Mouse (Mus musculus) regulatory T cell (primary cell): Measurements from ENCODE around the gene Gm4353.
"Not testable (repeated sequence)": the region's sequence is repeated elsewhere in the genome, so short reads cannot be mapped to it uniquely, and the experiment has no call there.

ENCODE experiments used
- in situ Hi-C: fragments of 300-600 bp; cut with MboI, MseI; formaldehyde crosslinking; loops from one replicate; pipeline ENCODE4 v1.15.1; 2025; ENCODE audit warnings: high pct_unique_total_duplicates

The Gm4353 gene

DNA sequence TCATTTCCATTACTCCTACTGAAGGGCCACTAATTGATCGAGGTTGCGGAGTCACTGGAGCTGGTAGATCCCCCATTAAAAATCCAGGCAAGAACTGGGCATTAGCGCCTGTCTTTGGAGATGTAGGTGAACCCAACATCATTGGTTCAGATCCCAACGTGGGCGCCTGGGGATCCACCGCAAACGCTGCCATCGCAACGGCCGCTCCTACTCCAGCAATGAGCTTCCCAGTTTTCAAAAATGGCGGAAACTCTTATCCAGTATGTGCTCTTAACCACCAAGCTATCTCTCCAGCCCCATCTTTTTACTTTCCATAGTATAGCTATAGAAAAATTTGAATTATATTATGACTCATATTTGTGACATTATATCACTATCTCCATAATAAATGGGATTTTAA is at the start of gene Gm4353:
Gene Gm4353, minus strand, starts transcription at position 270 of the 400 bp plus-strand sequence.
- in situ Hi-C loops: not testable (repeated sequence)

DNA sequence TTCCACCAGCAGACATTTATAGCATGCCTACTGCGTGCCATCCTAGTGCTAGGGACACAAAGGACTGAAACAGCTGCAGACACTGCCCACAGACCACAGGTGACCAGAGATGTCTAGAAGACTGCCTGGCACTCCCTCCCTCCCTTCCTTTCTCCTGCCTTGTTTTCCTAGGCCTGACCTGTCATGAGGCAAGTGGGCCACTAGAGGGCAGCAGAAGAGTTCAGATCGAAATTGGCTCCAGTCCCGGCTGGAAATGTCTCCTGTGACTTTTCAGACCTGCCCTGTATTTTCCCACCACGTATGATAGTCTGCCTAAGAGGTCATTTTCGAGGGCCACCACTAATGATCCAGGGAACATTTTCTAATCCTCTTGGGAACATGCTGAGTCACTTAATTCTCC is 47.6 kb upstream of the Gm4353 start:
- in situ Hi-C loops: loop anchor here (10.0 kb wide), 1 partner anchor 1843 kb away; no protein-coding TSS in a partner anchor

DNA sequence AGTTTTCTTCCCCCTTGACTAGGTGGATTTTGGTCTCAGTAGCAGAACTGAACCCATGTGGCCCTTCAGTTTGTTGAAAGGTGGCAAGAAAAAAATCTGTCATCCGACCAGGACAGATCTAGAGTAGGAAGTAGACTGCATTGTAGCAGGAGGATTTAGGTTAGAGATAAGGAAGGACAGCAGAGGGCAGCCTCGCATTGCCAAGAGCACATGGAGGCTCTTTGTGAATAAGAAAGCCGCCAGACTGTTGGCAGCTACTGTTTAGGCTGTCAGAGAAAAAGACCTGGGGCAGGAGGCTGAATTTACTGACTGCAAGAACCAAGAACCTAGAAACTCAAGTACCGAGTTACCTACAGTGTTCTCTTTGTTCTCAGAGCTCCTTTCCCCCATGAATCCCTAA is 47.0 kb upstream of the Gm4353 start:
- in situ Hi-C loops: loop anchor here (10.0 kb wide), 1 partner anchor 1843 kb away; no protein-coding TSS in a partner anchor

DNA sequence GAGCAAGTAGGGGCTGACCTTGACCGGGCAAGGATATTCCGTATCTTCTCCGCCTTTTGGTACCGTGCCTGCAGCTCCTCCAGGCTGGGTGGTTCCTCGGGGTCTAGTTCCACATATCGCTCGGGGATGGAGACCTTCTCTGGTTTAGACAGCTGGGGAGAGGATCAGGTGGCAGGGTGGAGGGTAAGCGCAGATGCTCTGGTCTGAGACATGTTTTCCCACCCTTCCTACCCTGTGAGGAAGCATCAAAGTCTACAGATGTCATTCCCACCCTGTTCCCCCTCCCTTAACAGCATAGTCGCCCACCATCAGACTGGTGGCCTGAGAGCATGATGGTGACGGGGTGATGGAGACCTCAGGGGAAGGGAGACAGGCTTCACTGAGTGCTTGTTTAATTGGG is 44.9 kb upstream of the Gm4353 start:
- in situ Hi-C loops: no loop called here

DNA sequence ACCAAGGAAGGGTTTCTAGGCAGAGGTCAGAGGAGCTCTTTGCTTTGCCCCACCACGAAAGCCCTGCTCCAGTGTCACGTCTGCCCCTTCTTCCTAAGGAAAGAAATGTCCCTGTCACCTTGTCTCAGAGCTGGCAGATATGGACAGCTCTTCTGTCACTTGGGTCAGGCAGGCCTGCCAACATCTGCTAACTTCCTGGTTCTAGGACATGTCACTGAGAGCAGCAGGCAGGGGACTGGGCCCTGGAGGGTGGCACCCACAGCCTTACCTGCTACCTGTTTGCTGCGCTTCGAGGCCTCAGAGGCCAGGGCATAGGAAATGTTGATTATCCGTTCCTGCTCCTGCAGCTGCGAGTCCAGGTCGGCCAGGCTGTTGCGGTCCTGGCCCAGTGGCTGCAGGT is 43.9 kb upstream of the Gm4353 start:
- in situ Hi-C loops: no loop called here

GRCm38 (mm10) chr7:116127052-116127451 is 42.6 kb upstream of the Gm4353 start:
- in situ Hi-C loops: no loop called here

DNA sequence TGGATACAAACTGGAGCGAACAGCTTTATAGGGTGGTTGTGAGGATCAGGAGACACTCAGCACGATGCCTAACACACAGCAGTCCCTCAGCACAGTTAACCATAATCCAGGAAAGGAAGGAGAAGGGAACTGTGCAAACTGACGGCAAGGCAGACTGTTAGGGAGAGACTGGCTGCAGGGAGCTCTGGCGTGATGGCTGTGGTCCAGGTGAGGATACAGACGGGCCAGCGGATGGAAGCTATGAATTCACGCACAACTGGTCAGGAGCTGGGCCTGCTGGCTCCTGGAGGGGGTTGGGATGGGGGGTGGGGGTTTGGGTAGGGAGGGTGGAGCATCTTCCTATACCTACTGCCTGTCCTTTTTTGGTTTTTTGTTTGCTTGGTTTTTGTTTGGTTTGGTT is 41.2 kb upstream of the Gm4353 start:
- in situ Hi-C loops: no loop called here

DNA sequence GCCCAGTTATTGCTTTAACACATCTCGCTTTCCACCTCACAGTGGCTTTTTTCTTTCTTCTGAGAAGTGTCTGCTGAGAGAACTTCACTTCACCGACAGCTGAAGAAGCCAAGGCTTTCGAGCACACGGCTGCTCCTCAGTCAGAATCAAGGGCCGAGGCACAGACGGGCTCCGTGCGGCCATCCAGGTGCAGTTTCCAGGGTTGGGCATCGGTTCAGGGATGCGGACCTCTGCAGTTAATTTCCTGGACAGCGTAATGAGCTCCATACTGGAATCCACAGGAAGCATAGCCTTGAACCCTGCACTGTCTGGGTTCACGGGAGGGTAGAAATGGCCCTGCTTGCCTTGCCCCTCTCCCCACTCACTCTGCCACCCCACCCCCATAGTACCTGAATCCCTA is 39.6 kb upstream of the Gm4353 start:
- in situ Hi-C loops: no loop called here

- in situ Hi-C loops: no loop called here
Measured at GRCm38 (mm10) chr7:116123597-116123985, 39.2 kb upstream of the Gm4353 start.

DNA sequence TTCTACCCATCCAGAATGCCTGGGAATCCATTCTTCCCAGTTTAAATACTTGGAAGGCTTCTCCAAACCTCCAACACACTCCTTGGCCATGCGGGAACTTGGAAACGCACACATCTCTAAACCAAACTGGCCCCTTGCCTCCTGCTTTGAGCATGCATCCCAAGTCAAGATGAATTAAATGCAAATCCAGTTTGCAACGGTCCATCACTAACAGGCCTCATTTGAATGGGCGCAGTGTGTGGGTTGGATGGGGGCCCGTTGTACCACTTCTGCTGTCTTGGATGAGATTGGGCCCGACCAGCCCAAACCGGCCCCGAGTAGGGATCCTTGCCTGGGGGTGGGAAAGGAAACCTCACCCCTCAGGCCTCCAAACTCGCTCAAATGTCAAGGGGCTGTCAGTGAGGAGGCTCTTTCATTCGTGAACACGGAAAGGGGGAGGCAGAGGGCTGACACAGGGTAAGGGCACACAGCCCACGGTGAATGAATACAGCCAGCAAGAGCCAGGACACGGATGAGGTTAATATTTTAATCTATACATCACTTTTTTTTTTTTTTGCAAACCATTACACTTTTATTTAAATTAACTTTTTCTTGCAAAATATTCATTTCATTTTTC is 38.7 kb upstream of the Gm4353 start:
- in situ Hi-C loops: no loop called here

DNA sequence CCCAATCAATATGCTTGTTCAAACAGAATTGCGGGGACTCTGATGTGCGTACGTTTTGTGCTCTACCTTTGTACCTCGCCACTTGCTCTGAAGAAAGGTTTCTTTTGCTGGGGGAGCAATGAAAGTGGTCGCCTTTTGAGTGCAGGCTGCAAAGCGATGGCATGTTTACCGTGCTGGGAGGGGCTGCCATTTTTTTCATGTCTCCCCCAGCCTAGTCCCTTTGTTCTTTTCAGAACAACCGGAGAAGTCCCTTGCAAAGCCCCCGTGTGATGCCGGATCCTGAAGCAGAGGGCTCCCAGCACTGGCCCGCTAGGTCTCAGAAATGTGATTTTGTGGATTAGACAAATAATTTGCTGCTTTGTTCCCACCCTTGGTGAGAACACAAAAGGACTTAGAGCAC is 36.8 kb upstream of the Gm4353 start:
- in situ Hi-C loops: no loop called here

DNA sequence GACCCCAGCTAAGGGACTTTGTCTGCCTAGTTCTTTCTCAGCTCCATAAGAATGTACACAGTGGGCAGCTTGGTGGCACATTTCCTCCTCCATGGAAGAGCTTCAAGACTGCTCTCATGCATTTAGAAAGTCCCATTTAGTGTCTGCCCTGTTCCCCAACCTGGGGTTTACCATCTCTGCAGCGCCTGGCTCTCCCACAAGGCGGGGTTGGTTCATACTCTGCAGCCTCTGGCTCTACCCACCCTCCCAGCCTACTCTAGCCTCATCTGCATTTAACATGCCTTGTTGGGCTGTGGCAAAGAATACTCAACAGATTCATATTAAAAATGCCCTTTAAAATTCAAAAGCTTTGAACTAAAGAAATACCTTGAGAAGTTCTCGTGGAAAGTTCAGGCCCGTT is 36.3 kb upstream of the Gm4353 start:
- in situ Hi-C loops: no loop called here

DNA sequence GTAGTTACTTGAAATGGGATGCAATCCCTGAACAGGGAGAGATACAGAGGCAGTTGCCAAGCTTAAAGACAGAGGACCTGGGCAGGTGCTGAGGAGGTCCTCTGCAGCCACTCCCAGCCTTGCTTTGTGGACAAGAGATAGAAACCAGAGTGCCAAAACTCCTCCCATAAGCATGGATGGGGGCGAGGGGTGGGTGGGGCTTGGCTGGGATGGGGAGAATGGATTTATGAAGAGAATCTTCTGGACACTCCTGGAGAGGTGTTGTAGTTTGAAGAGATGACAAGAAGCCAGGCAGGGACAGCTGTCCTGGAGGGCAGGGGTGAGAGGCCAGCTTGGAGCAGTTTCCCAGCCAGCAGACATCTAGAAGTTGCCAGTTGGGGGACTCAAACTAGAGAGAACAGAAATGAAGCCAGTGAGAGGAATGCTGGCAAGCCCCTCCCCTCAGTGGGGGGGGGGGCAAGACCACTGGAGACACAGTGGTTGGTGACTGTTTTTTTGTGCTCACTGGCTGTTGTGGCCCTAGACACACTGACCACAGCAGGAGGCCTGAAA is 34.9 kb upstream of the Gm4353 start:
- in situ Hi-C loops: no loop called here

DNA sequence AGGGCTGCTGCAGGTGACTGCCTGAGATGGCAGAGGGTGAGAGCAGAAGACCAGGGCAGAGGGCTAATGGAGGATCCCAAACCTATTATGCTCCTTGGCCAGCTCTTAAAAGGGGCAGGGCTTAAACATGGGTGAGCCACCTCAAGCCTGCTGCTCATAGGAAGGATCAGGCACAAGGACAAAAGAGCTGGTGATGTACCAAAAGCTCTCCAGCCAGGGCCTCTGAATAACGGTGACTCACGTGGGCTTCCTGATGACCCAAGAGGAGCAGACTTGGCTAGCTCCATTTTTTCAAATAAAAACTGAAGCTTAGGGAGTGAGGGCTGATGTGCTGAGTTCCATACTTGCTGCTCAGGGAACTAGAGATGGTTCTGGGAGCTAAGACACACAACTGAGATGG is 31.6 kb upstream of the Gm4353 start:
- in situ Hi-C loops: no loop called here

DNA sequence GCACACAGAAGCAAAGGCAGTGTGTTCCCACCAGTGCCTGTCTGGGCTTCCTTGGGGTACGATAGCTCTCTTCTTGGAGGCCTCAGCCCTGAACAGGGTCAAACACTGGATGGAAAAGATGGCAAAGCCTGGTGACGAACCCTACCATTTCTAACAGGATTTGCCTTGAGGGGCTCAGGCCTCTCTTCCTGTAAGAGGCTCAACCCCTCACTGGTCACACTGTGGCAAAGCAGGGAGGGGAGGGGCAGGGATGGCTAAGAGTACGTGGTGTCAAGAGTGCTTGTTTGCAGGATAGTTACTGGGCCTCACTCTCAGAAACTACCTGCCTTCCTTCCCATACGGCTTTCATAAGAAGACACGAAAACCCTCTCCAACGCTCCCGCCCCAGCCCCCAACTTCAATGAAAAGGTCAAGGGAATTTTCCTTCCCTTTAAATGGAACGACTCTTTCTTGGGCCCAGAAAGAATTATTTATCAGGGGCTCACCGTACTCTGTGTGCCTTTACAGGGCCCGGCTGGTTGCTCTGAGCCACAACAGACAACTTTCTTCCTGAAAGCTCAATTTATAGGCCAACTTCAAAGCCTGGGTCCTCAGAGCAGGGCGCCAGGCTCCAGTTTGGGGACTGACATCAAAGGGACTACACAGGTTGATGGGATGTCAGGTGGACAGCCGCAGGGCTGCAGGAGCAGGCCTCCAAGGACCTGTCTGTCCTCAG is 30.9 kb upstream of the Gm4353 start:
- in situ Hi-C loops: no loop called here

- in situ Hi-C loops: no loop called here
Measured at GRCm38 (mm10) chr7:116111546-116111945, 27.1 kb upstream of the Gm4353 start.

- in situ Hi-C loops: no loop called here
Measured at GRCm38 (mm10) chr7:116110661-116111060, 26.2 kb upstream of the Gm4353 start.

- in situ Hi-C loops: no loop called here
Measured at GRCm38 (mm10) chr7:116103091-116103490, 18.7 kb upstream of the Gm4353 start.

DNA sequence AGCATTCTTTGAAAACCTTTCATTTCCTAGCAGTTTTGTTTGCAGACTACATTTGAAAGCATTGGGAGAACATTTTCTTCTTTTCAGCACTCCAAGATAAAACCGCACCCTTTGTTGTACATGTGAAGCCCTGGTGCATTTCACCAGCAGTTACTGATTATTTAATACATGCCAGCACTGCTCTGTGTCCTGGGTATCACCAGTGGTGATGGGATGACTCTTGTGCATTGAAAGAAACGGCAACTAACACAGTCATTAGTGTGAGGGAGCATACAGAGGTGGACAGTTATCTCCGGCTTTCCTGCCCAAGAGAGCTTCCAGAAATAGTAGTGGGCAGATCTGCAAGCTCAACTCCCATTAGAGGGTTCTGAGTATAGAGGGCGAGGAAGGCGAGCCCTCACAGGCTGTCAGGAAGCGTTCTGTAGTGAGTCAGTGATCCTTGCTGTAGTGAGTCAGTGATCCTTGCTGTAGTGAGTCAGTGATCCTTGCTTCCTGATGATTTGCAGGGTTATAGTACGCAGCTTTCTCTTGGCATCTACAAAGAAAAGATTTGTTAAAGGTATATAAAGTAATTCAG is 15.6 kb upstream of the Gm4353 start:
- in situ Hi-C loops: no loop called here

DNA sequence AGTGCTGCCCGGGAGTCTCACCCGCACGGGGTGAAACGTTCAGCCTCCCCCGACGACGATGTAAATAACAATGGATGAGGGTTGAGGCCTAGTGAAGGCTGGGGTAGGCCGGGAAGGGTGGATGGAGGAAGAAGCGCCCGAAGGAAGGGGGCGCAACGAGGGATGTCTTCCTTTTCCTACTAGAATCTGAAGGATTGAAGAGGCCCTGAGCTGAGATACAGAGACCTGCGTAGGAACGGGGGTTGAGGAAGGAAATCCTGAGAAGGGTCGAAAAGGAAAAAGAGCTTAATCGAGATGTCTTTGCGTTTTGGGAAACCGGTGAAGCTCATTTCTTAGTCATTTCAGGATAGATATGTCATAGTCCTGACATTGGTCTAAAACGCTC is 9.0 kb upstream of the Gm4353 start:
- in situ Hi-C loops: no loop called here

DNA sequence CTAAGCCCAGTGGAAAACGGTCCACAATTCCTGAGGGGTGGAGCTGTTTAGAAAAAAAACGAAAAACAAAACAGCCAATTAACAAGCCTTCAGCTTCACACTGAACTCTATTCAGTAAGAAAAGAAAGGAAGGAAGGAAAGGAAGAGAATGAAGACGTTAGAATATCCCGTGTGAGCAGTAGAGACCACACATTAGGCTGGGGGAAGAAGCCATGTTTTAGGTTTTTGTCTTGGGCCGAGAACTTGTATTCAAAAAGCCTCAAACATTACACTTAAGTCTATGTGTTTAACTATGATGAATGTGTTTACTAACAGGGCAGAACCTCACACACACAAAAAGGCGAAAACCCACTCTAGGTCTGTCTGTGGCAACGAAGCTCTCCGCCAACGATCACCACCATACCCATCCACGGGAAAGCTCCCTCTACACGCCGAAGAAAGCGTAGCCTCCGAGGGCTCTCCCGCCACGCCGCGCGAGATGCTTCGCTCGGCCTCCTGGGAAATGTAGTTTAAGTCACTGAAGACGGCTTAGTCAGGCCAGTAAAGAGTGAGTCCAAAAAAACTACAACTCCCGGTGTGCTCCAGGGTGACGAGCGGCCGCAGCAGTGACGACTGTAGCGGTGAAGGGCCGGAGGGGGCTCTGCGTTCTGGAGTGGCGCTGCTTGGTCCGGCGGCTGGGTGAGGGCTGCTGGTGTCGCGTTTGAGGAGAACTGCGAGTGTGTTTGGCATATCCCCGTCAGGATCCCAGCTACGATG is 8.5 kb upstream of the Gm4353 start:
- in situ Hi-C loops: no loop called here

GRCm38 (mm10) chr7:116060739-116061138 is 23.7 kb downstream of the Gm4353 start:
- in situ Hi-C loops: no loop called here
